Mouse (Mus musculus) C2C12 (cell line): ENCODE results near the gene Zfp825.

Experiments
- CEBPB ChIP-seq: IDR thresholded peaks from one replicate; pipeline ENCODE4 v1.6.1; 2011; ENCODE audit warnings: low read depth, mild to moderate bottlenecking, control low read depth, moderate library complexity
- CTCF ChIP-seq: IDR thresholded peaks from one replicate; pipeline ENCODE4 v1.5.1; 2011; ENCODE audit not compliant: control insufficient read depth, insufficient read depth, insufficient read length
- FOSL1 ChIP-seq: IDR thresholded peaks from one replicate; pipeline ENCODE4 v1.8.0; 2011; ENCODE audit warnings: mild to moderate bottlenecking, low read length; ENCODE audit not compliant: poor library complexity, insufficient read depth, severe bottlenecking
- MYOG ChIP-seq: IDR thresholded peaks from one replicate; pipeline ENCODE4 v1.6.1; 2011; ENCODE audit not compliant: control insufficient read depth, insufficient read length; ENCODE audit errors: extremely low read depth
- USF1 ChIP-seq: IDR thresholded peaks from one replicate; pipeline ENCODE4 v1.6.1; 2011; ENCODE audit warnings: low read depth, mild to moderate bottlenecking, control low read depth, moderate library complexity

DNA sequence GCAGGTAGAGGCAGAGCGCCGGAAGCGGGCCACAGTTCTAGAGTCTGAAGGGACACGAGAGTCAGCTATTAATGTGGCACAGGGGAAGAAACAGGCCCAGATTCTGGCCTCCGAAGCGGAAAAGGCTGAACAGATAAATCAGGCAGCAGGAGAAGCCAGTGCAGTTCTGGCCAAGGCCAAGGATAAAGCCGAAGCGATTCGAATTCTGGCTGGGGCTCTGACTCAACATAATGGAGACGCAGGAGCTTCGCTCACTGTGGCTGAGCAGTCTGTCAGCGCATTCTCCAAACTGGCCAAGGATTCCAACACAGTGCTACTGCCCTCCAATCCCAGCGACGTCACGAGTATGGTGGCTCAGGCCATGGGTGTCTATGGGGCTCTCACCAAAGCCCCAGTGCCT is 40.3 kb upstream of the Zfp825 start:
- TF ChIP-seq CTCF, result no peak
- TF ChIP-seq USF1, result no peak
- TF ChIP-seq FOSL1, result no peak
- TF ChIP-seq CEBPB, result no peak
- TF ChIP-seq MYOG, result no peak
